Mouse (Mus musculus) left cerebral cortex, adult 18-20 months (tissue): Measurements from ENCODE around the gene Tnrc6a. TPM values are rescaled to one million over a fixed set of nuclear protein-coding genes. Genes with fewer than 3 reads are reported as not detected.

Source experiments
- DNase-seq, 2 experiments: peaks; one replicate each; pipeline ENCODE4 v3.0.0; 2021 to 2022; ENCODE audit warnings: low spot score in 2 of 2, mixed read lengths in 1 of 2
- total RNA-seq, 2 experiments: library from RNA; stranded (reverse); gene quantifications; 2 replicates each; pipeline ENCODE4 v1.2.3; 2021

The Tnrc6a gene
- total RNA-seq, 2 experiments from 2014 or later = 51.5 to 52.9 TPM

GRCm38 (mm10) chr7:123187246-123187645, 63.6 kb downstream of the Tnrc6a start:
- DNase-seq = no peak

GRCm38 (mm10) chr7:123188462-123188861, 64.8 kb downstream of the Tnrc6a start:
- DNase-seq = no peak

- DNase-seq = no peak
Measured at GRCm38 (mm10) chr7:123189762-123190161, 66.1 kb downstream of the Tnrc6a start.

- peak in 1 of 2 experiments; percentile 15 for DNase-seq
Measured at GRCm38 (mm10) chr7:123191731-123192130, 68.0 kb downstream of the Tnrc6a start.

- DNase-seq = no peak
Measured at GRCm38 (mm10) chr7:123193201-123193600, 69.5 kb downstream of the Tnrc6a start.

GRCm38 (mm10) chr7:123194696-123195095, 71.0 kb downstream of the Tnrc6a start:
- DNase-seq = no peak

GRCm38 (mm10) chr7:123196432-123196831, 72.7 kb downstream of the Tnrc6a start:
- DNase-seq = no peak

GRCm38 (mm10) chr7:123198695-123199094, 75.0 kb downstream of the Tnrc6a start:
- DNase-seq = no peak

GRCm38 (mm10) chr7:123199151-123199550, 75.5 kb downstream of the Tnrc6a start:
- no peak for DNase-seq

- no peak for DNase-seq
Measured at GRCm38 (mm10) chr7:123199656-123200206, 76.0 kb downstream of the Tnrc6a start.

GRCm38 (mm10) chr7:123200722-123201121, 77.0 kb downstream of the Tnrc6a start:
- no peak for DNase-seq

GRCm38 (mm10) chr7:123205261-123205660, 81.6 kb downstream of the Tnrc6a start:
- DNase-seq = peak; percentile 75 to 76

- DNase-seq = no peak
Measured at GRCm38 (mm10) chr7:123207561-123207960, 83.9 kb downstream of the Tnrc6a start.

GRCm38 (mm10) chr7:123209864-123210263, 86.2 kb downstream of the Tnrc6a start:
- no peak for DNase-seq

- no peak for DNase-seq
Measured at GRCm38 (mm10) chr7:123211461-123211860, 87.8 kb downstream of the Tnrc6a start.

GRCm38 (mm10) chr7:123212316-123212715, 88.6 kb downstream of the Tnrc6a start:
- no peak for DNase-seq

- no peak for DNase-seq
Measured at GRCm38 (mm10) chr7:123214365-123215075, 90.8 kb downstream of the Tnrc6a start, which contains the start of gene Slc5a11. TSS of gene Slc5a11 (plus strand) at chr7:123214780.

- no peak for DNase-seq
Measured at GRCm38 (mm10) chr7:123215138-123215537, 91.5 kb downstream of the Tnrc6a start.

GRCm38 (mm10) chr7:123217448-123218354, 94.0 kb downstream of the Tnrc6a start:
- DNase-seq = no peak

GRCm38 (mm10) chr7:123218620-123219019, 94.9 kb downstream of the Tnrc6a start:
- peak; percentile 20 to 32 for DNase-seq

GRCm38 (mm10) chr7:123219781-123220632, 96.3 kb downstream of the Tnrc6a start:
- DNase-seq = no peak
